Mouse (Mus musculus) midbrain, postnatal 0 days (tissue): Measurements from ENCODE around the gene Slc16a10. TPM values are rescaled to one million over a fixed set of nuclear protein-coding genes. Genes with fewer than 3 reads are reported as not detected.

ENCODE experiments used
- ATAC-seq: fragments of 200-750 bp; cut with Nextera tagmentation; 2 replicates; pipeline ENCODE4 v1.8.0; 2017; ENCODE audit warnings: moderate number of reproducible peaks, mild to moderate bottlenecking, moderate TSS enrichment, moderate library complexity; ENCODE audit not compliant: low FRiP score
- DNase-seq: peaks from one replicate; pipeline ENCODE4 v3.0.0-alpha.2; 2015; ENCODE audit warnings: low spot score
- H3K27ac ChIP-seq: fragments of 300-500 bp; sonication (generic); 2 replicates; pipeline ENCODE4 v1.5.1; 2014; ENCODE audit warnings: low read depth, mild to moderate bottlenecking, low read length, mixed read lengths
- H3K27me3 ChIP-seq: fragments of 300-500 bp; sonication (generic); 2 replicates; pipeline ENCODE4 v1.6.1; 2014; ENCODE audit warnings: low read length, control low read depth, mixed read lengths; ENCODE audit not compliant: insufficient read depth
- H3K36me3 ChIP-seq: fragments of 300-500 bp; sonication (generic); 2 replicates; pipeline ENCODE4 v1.6.1; 2014; ENCODE audit warnings: low read length, control low read depth, mixed read lengths; ENCODE audit not compliant: insufficient read depth
- H3K4me1 ChIP-seq: fragments of 300-500 bp; sonication (generic); 2 replicates; pipeline ENCODE4 v1.6.1; 2014; ENCODE audit warnings: mild to moderate bottlenecking, control low read depth, antibody characterized with exemption, low read length, mixed read lengths; ENCODE audit not compliant: insufficient read depth
- H3K4me2 ChIP-seq: fragments of 300-500 bp; sonication (generic); 2 replicates; pipeline ENCODE4 v1.6.1; 2014; ENCODE audit warnings: low read depth, mild to moderate bottlenecking, low read length, mixed read lengths; ENCODE audit not compliant: poor library complexity, severe bottlenecking
- H3K4me3 ChIP-seq: fragments of 300-500 bp; sonication (generic); 2 replicates; pipeline ENCODE4 v1.5.1; 2014; ENCODE audit warnings: low read depth, mild to moderate bottlenecking, low read length, moderate library complexity
- H3K9ac ChIP-seq: fragments of 300-500 bp; sonication (generic); replicated peaks from 2 replicates; pipeline ENCODE4 v1.6.1; 2014; ENCODE audit warnings: mild to moderate bottlenecking, low read length, moderate library complexity, mixed read lengths; ENCODE audit not compliant: poor library complexity, severe bottlenecking
- H3K9me3 ChIP-seq: fragments of 300-500 bp; sonication (generic); 2 replicates; pipeline ENCODE4 v1.6.1; 2016; ENCODE audit warnings: low read length, control low read depth
- CTCF ChIP-seq: IDR thresholded peaks from 2 replicates; pipeline ENCODE4 v1.5.1; 2016; ENCODE audit warnings: antibody characterized with exemption, mild to moderate bottlenecking
- WGBS: fragments of 180-500 bp; shearing (Covaris S2); extraction: QIAGEN DNeasy Blood & Tissue Kit; methylation state at CpG from one replicate; pipeline ENCODE4 v1.1.7; 2014; 5-methylcytosine and 5-hydroxymethylcytosine counted together
- polyA plus RNA-seq: library from polyadenylated mRNA; unstranded; fragments of >200 nt; fragmentation: Nextera tagmentation; extraction: Ambion mirVana; gene quantifications from 2 replicates; pipeline ENCODE4 v1.2.1, GENCODE M21; 2015
- total RNA-seq: library from RNA; depleted of rRNA; stranded (reverse); fragments of >200 nt; gene quantifications from 2 replicates; pipeline ENCODE4 v1.2.3, GENCODE M21; 2014

Gene Slc16a10
- total and polyA plus RNA-seq, 2 experiments from 2014 or later = 2.2 TPM

DNA sequence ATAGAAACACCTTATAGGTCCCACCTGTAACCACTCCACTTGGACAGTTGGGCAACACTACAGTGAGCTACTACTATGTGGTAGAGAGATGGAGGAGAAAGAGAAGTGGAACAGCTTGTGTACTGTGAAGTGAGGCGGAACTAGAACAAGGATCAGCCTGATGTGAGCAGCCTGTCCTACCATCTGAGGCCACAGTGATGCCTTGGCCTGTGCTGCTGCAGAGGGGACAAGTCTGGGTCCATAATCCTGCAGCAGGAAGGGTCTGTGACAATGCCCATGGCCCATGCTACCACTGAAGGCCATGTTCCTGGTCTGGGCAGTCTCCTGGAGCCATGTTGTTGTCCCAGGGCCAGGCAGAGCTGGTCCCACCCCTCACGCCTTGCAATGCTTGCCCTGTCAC, 19.2 kb upstream of the Slc16a10 start:
- Histone ChIP-seq H3K4me3 (no peak overlapping the region), H3K27ac (no peak overlapping the region), H3K4me2 (no peak overlapping the region), H3K27me3 (no peaks in the 10 kb centered on the region), H3K4me1 (no peaks in the 10 kb centered on the region), H3K9me3 (no peaks in the 10 kb centered on the region), H3K9ac (no peak overlapping the region), H3K36me3 (no peaks in the 10 kb centered on the region)
- TF ChIP-seq CTCF = no peak
- DNase-seq (no peak), ATAC-seq (no peak)
- WGBS = 87% methylated on average over 2 of the region's 2 CpGs

DNA sequence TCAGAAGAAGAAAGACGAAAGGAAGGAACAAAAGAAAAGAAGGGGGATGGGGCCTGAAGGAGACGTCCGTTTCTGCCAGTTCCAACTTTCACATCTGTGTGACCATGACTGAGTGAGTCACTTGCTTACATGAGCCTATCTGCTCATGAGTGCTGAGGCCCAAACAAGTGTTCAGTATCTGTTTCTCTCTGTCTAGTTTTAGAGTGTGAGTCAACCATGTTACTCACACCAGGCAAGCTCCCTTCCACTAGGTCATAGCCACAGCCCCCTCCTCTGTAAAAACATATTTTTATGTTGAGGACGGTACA, 10.4 kb upstream of the Slc16a10 start:
- H3K9ac ChIP-seq = no peak overlapping the region
- H3K27ac ChIP-seq = no peak overlapping the region
- ATAC-seq = no peak
- H3K27me3 ChIP-seq = no peaks in the 10 kb centered on the region
- TF ChIP-seq CTCF = no peak
- H3K36me3 ChIP-seq = no peaks in the 10 kb centered on the region
- no peaks in the 10 kb centered on the region for H3K9me3 ChIP-seq
- H3K4me3 ChIP-seq = no peak overlapping the region
- no peak for DNase-seq
- no peak overlapping the region for H3K4me2 ChIP-seq
- 70% methylated on average over 4 of the region's 4 CpGs for WGBS
- H3K4me1 ChIP-seq = no peaks in the 10 kb centered on the region

DNA sequence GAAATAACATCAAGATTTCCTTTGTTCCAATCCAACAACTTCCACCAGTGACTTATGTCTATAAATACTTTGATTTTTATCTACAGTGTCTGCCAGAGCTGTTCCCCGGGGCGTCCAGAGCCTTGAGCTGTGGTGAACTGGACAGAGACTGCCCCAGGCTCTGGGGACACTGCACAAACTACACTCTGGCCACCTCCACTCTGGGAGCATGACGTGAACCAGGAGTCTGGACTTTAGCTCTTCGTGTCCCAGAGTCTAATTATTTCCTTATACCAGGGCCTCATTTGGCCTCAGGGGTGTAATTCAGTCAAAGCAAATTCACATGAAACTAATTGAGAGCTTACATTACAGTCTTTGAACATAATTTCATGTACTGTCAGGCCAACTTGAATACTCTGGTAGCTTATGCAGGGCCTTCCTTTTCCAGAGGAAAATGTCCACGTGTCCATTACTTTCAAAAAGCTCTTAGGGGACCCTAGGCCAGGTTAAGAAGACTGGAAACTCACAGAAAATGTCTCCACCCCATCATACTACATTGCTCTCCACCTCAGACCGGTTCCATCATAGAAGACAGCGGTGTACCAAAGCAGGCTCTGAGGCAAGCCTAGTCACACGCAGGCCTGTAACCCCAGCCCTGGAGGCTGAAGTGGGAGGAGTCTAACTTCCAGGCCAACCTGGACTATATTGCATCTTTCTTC, 9.9 kb upstream of the Slc16a10 start:
- H3K4me1 ChIP-seq = no peaks in the 10 kb centered on the region
- DNase-seq = no peak
- H3K36me3 ChIP-seq = no peaks in the 10 kb centered on the region
- H3K27me3 ChIP-seq = no peaks in the 10 kb centered on the region
- H3K27ac ChIP-seq = no peak overlapping the region
- WGBS = 69% methylated on average over 8 of the region's 8 CpGs
- no peak overlapping the region for H3K4me3 ChIP-seq
- no peak for ATAC-seq
- H3K9ac ChIP-seq = no peak overlapping the region
- no peak overlapping the region for H3K4me2 ChIP-seq
- H3K9me3 ChIP-seq = no peaks in the 10 kb centered on the region
- no peak for TF ChIP-seq CTCF

DNA sequence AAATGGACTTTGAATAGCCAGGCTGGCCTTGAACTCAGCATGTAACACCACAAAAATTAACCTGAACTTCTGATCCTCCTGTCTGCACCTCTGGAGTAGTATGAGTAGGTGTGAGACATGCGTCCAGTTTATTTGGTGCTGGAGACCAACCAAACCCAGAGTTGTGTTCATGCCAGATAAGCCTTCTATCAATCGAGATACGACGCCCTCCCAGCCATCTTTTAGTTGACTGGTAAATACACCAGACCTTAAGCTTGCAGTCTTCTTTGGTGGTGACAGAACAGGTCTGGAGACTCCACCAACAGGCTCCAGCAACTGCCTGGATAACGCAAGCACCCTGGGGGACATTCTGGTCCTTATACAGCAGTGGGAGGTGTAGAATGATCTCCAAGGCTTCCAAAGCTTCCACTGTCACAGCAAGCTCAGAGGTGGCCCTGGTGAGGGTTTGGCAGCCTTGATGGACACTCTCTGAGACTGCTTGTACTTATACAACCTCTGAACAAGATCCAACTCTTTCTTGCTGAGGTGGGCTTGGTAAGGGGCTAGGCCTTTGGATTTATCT, 7.6 kb upstream of the Slc16a10 start:
- Histone ChIP-seq H3K27me3 (no peaks in the 10 kb centered on the region), H3K4me3 (no peak overlapping the region), H3K36me3 (no peaks in the 10 kb centered on the region), H3K9ac (no peak overlapping the region), H3K4me1 (no peaks in the 10 kb centered on the region), H3K4me2 (no peak overlapping the region), H3K27ac (no peak overlapping the region), H3K9me3 (no peaks in the 10 kb centered on the region)
- 90% methylated on average over 5 of the region's 5 CpGs for WGBS
- ATAC-seq (no peak), DNase-seq (no peak)
- no peak for TF ChIP-seq CTCF

DNA sequence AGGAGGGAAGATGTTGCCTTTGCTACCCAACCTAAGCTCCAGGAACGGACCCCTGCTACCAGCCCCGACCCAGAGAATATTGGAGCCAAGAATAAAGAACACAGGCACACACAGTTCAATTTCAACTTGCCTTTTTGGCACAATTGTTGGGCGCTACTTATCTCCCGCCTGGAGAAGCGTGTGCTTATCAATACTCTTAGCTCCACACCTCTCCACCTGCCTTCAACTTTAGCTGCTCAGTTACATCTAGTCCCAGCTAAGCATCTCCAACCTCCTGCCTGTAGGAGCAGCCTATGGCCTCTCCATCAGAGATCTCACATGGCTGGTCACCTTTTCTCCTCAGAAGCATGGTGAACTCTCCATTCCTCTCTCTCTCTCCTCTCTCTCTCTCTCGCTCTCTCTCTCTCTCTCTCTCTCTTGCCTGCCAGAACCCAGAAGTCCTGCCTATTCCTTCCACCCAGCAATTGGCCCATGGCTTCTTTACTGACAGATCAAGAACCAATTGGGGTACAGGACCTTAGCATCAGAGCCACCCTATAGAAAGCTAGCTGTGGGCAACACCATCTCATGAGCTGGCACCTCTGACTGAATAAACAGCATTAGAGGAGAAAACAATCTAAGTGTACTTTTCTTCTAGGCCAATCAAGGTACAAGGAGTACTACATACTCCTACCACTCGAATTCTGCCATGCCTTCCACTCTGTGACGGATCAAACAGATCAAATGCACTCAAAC, 5.4 kb upstream of the Slc16a10 start:
- Histone ChIP-seq H3K4me3 (no peak overlapping the region), H3K4me2 (no peak overlapping the region), H3K4me1 (no peaks in the 10 kb centered on the region), H3K36me3 (no peaks in the 10 kb centered on the region), H3K27me3 (no peaks in the 10 kb centered on the region), H3K27ac (no peak overlapping the region), H3K9me3 (no peaks in the 10 kb centered on the region), H3K9ac (no peak overlapping the region)
- WGBS = 88% methylated on average over 8 of the region's 8 CpGs
- no peak for TF ChIP-seq CTCF
- ATAC-seq (no peak), DNase-seq (no peak)

DNA sequence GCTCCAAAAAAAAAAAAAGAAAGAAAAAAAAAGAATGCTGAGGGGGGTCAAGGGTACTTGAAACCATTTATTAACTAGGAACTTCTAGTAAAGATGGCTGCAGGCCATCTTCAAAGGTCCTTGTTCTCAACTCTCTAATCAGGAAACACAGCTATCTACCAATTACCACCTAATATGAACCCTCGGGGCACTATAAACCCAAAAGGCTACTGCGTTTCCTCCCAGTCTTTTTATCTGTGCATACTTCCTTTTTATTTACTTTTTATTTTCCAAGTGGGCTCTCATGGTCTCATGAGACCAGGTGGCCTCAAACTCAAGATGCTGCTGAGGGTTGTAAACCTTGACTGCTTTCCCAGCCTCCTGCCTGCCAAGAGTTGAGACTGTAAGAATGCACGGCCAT, 4.4 kb upstream of the Slc16a10 start:
- Histone ChIP-seq H3K9me3 (no peaks in the 10 kb centered on the region), H3K9ac (no peak overlapping the region), H3K4me1 (no peaks in the 10 kb centered on the region), H3K27ac (no peak overlapping the region), H3K4me2 (no peak overlapping the region), H3K36me3 (no peaks in the 10 kb centered on the region), H3K4me3 (no peak overlapping the region), H3K27me3 (no peaks in the 10 kb centered on the region)
- 87% methylated on average over 3 of the region's 3 CpGs for WGBS
- no peak for DNase-seq
- no peak for ATAC-seq
- no peak for TF ChIP-seq CTCF
